Mouse (Mus musculus): ENCODE results near the gene Emb. TPM values are rescaled to one million over a fixed set of nuclear protein-coding genes. Genes with fewer than 3 reads are reported as not detected.

The Emb gene
- total RNA-seq, 4 experiments from 2014 or later = 10.2 to 13.8 (median 12.2) TPM

Other genes starting within 250 kb of the Emb start
- 10 to 100 TPM in 3 of 4 experiments, 1 to 10 TPM in 1; 9.7 to 12.1 (median 11.0) TPM for gene Parp8, start 183.0 kb upstream of the Emb start, total RNA-seq (2022)
- gene Gm17509, start 12.5 kb downstream of the Emb start, total RNA-seq (2022) = not detected

Measured in gastrocnemius, adult 8-10 months (tissue).